9 mouse cellular contexts compared by ENCODE assay signal in genomic region chr11:106289369-106289768, GRCm38 (mm10). TPM values are rescaled to one million over a fixed set of nuclear protein-coding genes. Genes with fewer than 3 reads are reported as not detected.
DNase-seq lines count a peak whose midpoint lies in the region; ATAC-seq and TF ChIP-seq lines count a peak whose summit lies in the region.
"Had no signal": no experiment of that assay in that cellular context is flagged by ENCODE, and none has a peak within 500 bp of the region (broad histone marks: within the 10 kb centered on the region; RNA-seq: fewer than 3 reads in every experiment).

No protein-coding gene starts in this region.

- H3K9me3 ChIP-seq in hindbrain, embryonic 14.5 days (ENCODE audit: control insufficient read depth, low read length): no peaks in the 10 kb centered on the region

- no peak overlapping the region for H3K27ac ChIP-seq in layer of hippocampus, adult 2 months
- no peak overlapping the region for H3K27ac ChIP-seq in hindbrain, embryonic 14.5 days

- H3K36me3 ChIP-seq in hindbrain, embryonic 14.5 days (replicated peaks; ENCODE audit: control insufficient read depth, insufficient read depth): no peaks in the 10 kb centered on the region

- no peak overlapping the region for H3K4me2 ChIP-seq in hindbrain, embryonic 14.5 days (replicated peaks)

- 61% methylated on average over 8 of the region's 8 CpGs for WGBS in hindbrain, embryonic 14.5 days

- peak; percentile 53 for TF ChIP-seq CTCF in layer of hippocampus, adult 2 months (conservative IDR thresholded peaks at IDR 0.05)

- no peaks in the 10 kb centered on the region; the same call in 1 of the 2 replicates for H3K27me3 ChIP-seq in hindbrain, embryonic 14.5 days (ENCODE audit: control insufficient read depth, insufficient read depth, low read length)

- no peak overlapping the region for H3K4me3 ChIP-seq in layer of hippocampus, adult 2 months
- H3K4me3 ChIP-seq in hindbrain, embryonic 14.5 days (replicated peaks; ENCODE audit: low read length): no peak overlapping the region

- DNase-seq in layer of hippocampus, adult 2 months (ENCODE audit: low spot score in 2 of 2): no peak
- no peak for DNase-seq in layer of hippocampus, adult 8-10 months (ENCODE audit: low spot score in 2 of 2)
- peak; percentile 48 for DNase-seq in adipocyte (ENCODE audit: low spot score)
- peak; percentile 97 for DNase-seq in cerebellum, postnatal 10 days
- peak; percentile 66 for DNase-seq in kidney, adult 9 months
- DNase-seq in thymus, postnatal 25 days: peak; percentile 38
- DNase-seq in ovary, adult 18-20 months (ENCODE audit: low spot score): no peak
- DNase-seq in hindbrain, embryonic 14.5 days (ENCODE audit: low spot score): no peak

- ATAC-seq in hindbrain, embryonic 14.5 days (ENCODE audit: low FRiP score): no peak

- no peak overlapping the region for H3K9ac ChIP-seq in hindbrain, embryonic 14.5 days

- H3K4me1 ChIP-seq in hindbrain, embryonic 14.5 days (replicated peaks; ENCODE audit: control insufficient read depth, insufficient read depth, low read length): no peaks in the 10 kb centered on the region

RNA-seq across cellular contexts. Expression of gene Gh, which starts 12.3 kb away (rescaled TPM):
- total RNA-seq in layer of hippocampus, adult 2 months (2021): not detected
- 1 to 10 TPM in 1 of 4 experiments, under 1 TPM in 1, not detected in 2; 0.57 to 1.7 TPM for total RNA-seq in layer of hippocampus, adult 8-10 months (2022)
- polyA plus RNA-seq in hindbrain, embryonic 14.5 days (2014; fragmentation: Nextera tagmentation; extraction: Ambion mirVana): not detected in 2 replicates
- total RNA-seq: gastrocnemius, adult 8-10 months had no signal

RNA-seq across cellular contexts. Expression of gene Tcam1, which starts 12.9 kb away (rescaled TPM):
- under 1 TPM; 0.15 to 0.34 TPM for total RNA-seq in layer of hippocampus, adult 2 months (2021)
- under 1 TPM in 2 of 4 experiments, not detected in 2; 0.16 to 0.20 TPM for total RNA-seq in layer of hippocampus, adult 8-10 months (2022)
- 0.08 and 0.43 TPM in 2 replicates for polyA plus RNA-seq in hindbrain, embryonic 14.5 days (2014; fragmentation: Nextera tagmentation; extraction: Ambion mirVana)

RNA-seq across cellular contexts. Expression of gene Smarcd2, which starts 16.6 kb away (rescaled TPM):
- 10 to 100 TPM; 32.8 to 34.4 TPM for total RNA-seq in layer of hippocampus, adult 2 months (2021)
- total RNA-seq in layer of hippocampus, adult 8-10 months (2022): 10 to 100 TPM; 29.1 to 34.7 (median 31.2) TPM
- 12.8 and 16.8 TPM in 2 replicates for polyA plus RNA-seq in hindbrain, embryonic 14.5 days (2014; fragmentation: Nextera tagmentation; extraction: Ambion mirVana)

RNA-seq across cellular contexts. Expression of gene Cd79b, which starts 25.2 kb away (rescaled TPM):
- not detected for total RNA-seq in layer of hippocampus, adult 2 months (2021)
- under 1 TPM in 1 of 4 experiments, not detected in 3; 0.39 TPM for total RNA-seq in layer of hippocampus, adult 8-10 months (2022)
- 0.86 and 0.92 TPM in 2 replicates for polyA plus RNA-seq in hindbrain, embryonic 14.5 days (2014; fragmentation: Nextera tagmentation; extraction: Ambion mirVana)

RNA-seq across cellular contexts. Expression of gene Psmc5, which starts 33.4 kb away (rescaled TPM):
- total RNA-seq in layer of hippocampus, adult 2 months (2021): 100 to 1,000 TPM; 160 to 176 TPM
- 100 to 1,000 TPM; 164 to 180 (median 176) TPM for total RNA-seq in layer of hippocampus, adult 8-10 months (2022)
- polyA plus RNA-seq in hindbrain, embryonic 14.5 days (2014; fragmentation: Nextera tagmentation; extraction: Ambion mirVana): 282 and 287 TPM in 2 replicates

Comparison
In these comparisons a context has a peak if more than half of its experiments do, and no peak if none do; other contexts are left out.
1. DNase-seq: peak in adipocyte (single experiment), cerebellum, postnatal 10 days (2 of 2), kidney, adult 9 months (single experiment) and thymus, postnatal 25 days (single experiment); none in layer of hippocampus, adult 2 months (0 of 2), layer of hippocampus, adult 8-10 months (0 of 2), ovary, adult 18-20 months (single experiment) and hindbrain, embryonic 14.5 days (single experiment).